Mouse (Mus musculus) ES-E14 (cell line): ENCODE measurements around the gene Ppil4. TPM values are rescaled to one million over a fixed set of nuclear protein-coding genes. Genes with fewer than 3 reads are reported as not detected.

Experiments
- DNase-seq: peaks from one replicate; pipeline ENCODE4 v3.0.0-alpha.2; 2013; ENCODE audit warnings: low read depth, low spot score
- H3K27ac ChIP-seq: 2 replicates; pipeline ENCODE4 v1.5.1; 2012; ENCODE audit warnings: low read depth, mild to moderate bottlenecking, low read length, moderate library complexity, mixed read lengths; ENCODE audit not compliant: poor library complexity, insufficient read depth, severe bottlenecking
- H3K36me3 ChIP-seq: 2 replicates; pipeline ENCODE4 v1.6.1; 2012; ENCODE audit warnings: mild to moderate bottlenecking, low read length, moderate library complexity, mixed read lengths; ENCODE audit not compliant: control insufficient read depth, poor library complexity, insufficient read depth, severe bottlenecking
- H3K4me1 ChIP-seq, 2 experiments: fragments of 150-350 bp in 1 of 2; sonication (generic) in 1 of 2; 2 replicates each; pipeline ENCODE4 v1.6.1; 2012; ENCODE audit warnings: low read length in 2 of 2, mild to moderate bottlenecking in 1 of 2, mixed read lengths in 1 of 2; ENCODE audit not compliant: control insufficient read depth in 2 of 2, insufficient read depth in 2 of 2, poor library complexity in 1 of 2
- H3K4me3 ChIP-seq, 2 experiments: fragments of 150-350 bp in 1 of 2; sonication (generic) in 1 of 2; 2 replicates each; pipeline ENCODE4 v1.5.1; 2012; ENCODE audit warnings: low read length in 2 of 2, low read depth in 1 of 2, mild to moderate bottlenecking in 1 of 2, mixed read lengths in 1 of 2; ENCODE audit not compliant: insufficient read depth in 1 of 2, poor library complexity in 1 of 2, severe bottlenecking in 1 of 2
- H3K9ac ChIP-seq: 2 replicates; pipeline ENCODE4 v1.6.1; 2012; ENCODE audit warnings: low read depth, mild to moderate bottlenecking, low read length, mixed read lengths; ENCODE audit not compliant: poor library complexity, insufficient read depth, severe bottlenecking
- H3K9me3 ChIP-seq: fragments of 150-350 bp; sonication (generic); 2 replicates; pipeline ENCODE4 v1.6.1; 2012; ENCODE audit warnings: low read depth, mild to moderate bottlenecking, low read length; ENCODE audit not compliant: control insufficient read depth, insufficient read depth
- CHD2 ChIP-seq: IDR thresholded peaks from 2 replicates; pipeline ENCODE4 v1.6.1; 2014; ENCODE audit warnings: mild to moderate bottlenecking, low read depth, low read length, inconsistent platforms
- HCFC1 ChIP-seq: IDR thresholded peaks from 2 replicates; pipeline ENCODE4 v1.6.1; 2012; ENCODE audit warnings: low read length, inconsistent platforms, borderline replicate concordance; ENCODE audit not compliant: insufficient read depth
- MAFK ChIP-seq: IDR thresholded peaks from 2 replicates; pipeline ENCODE4 v1.6.1; 2014; ENCODE audit warnings: mild to moderate bottlenecking, low read depth, low read length, inconsistent platforms; ENCODE audit not compliant: insufficient read depth
- ZC3H11A ChIP-seq: IDR thresholded peaks from 2 replicates; pipeline ENCODE4 v1.6.1; 2012; ENCODE audit warnings: low read depth, mild to moderate bottlenecking, inconsistent platforms, low read length, borderline replicate concordance
- ZNF384 ChIP-seq: IDR thresholded peaks from 2 replicates; pipeline ENCODE4 v1.6.1; 2012; ENCODE audit warnings: low read depth, low read length, inconsistent platforms
- in situ Hi-C, 2 experiments: fragments of 600-800 bp; cut with MboI; formaldehyde crosslinking; loops; one replicate each; pipeline ENCODE4 v1.15.1; 2025; ENCODE audit warnings: low sequenced_read_pairs in 2 of 2, inconsistent platforms in 1 of 2; ENCODE audit not compliant: unreplicated experiment in 2 of 2
- total RNA-seq: library from RNA; depleted of rRNA; stranded (reverse); fragments of 300-350 nt; gene quantifications from 2 replicates; pipeline ENCODE4 v1.2.3, GENCODE M21; 2012

Gene Ppil4
- total RNA-seq, 1 experiment: 38.6 TPM

DNA sequence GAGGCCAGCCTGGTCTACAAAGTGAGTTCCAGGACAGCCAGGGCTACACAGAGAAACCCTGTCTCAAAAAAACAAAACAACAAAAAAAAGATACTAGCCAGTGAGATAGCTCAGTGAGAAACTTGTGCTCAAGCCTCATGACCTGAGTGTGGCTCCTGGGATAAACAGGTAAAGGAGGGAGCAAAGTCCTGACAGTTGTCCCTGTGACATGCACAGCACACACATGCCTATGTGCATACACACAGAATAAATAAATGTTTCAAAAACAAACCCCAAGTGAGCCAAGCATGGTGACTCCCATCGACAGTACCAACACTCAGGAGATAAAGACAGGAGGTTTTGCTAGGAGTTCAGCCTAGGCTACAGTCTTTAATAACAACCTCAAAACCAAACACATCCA lies 19.9 kb upstream of the Ppil4 start:
- Histone ChIP-seq H3K4me3 (no peak overlapping the region), H3K27ac (no peak overlapping the region), H3K9me3 (no peaks in the 10 kb centered on the region), H3K9ac (no peak overlapping the region), H3K36me3 (peaks cover 9% of the 10 kb centered on the region; the same call in 1 of the 2 replicates), H3K4me1 (no peaks in the 10 kb centered on the region)
- in situ Hi-C loops: no loop called here
- no peak for DNase-seq
- TF ChIP-seq ZC3H11A: no peak

DNA sequence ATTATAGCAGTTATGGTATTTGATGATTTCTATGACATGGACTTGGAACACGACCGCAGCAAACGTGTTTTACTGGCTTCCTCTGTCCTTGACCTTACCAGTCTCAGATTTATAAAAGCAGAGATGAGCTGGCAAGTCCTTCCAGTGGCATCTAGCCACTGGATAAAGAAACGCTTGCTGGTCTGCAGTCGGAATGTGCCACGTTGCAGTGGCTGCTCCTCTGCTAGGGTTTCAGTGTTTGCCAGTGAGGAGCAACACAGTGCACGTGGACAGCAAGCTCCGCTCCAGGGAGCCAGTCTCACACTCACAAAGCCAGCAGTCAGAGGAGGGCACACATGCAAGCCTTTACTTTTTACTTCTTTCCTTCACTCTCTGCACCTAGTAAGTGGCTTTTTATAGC lies 17.3 kb upstream of the Ppil4 start:
- H3K9ac ChIP-seq: no peak overlapping the region
- no peak overlapping the region for H3K27ac ChIP-seq
- H3K9me3 ChIP-seq: no peaks in the 10 kb centered on the region
- DNase-seq: no peak
- H3K36me3 ChIP-seq: peaks cover 6% of the 10 kb centered on the region; the same call in 1 of the 2 replicates
- H3K4me3 ChIP-seq: no peak overlapping the region
- in situ Hi-C loops: no loop called here
- H3K4me1 ChIP-seq: no peaks in the 10 kb centered on the region; a peak in 1 of 4 replicates
- no peak for TF ChIP-seq ZNF384
- no peak for TF ChIP-seq ZC3H11A
- no peak for TF ChIP-seq HCFC1
- no peak for TF ChIP-seq CHD2
- TF ChIP-seq MAFK: no peak

DNA sequence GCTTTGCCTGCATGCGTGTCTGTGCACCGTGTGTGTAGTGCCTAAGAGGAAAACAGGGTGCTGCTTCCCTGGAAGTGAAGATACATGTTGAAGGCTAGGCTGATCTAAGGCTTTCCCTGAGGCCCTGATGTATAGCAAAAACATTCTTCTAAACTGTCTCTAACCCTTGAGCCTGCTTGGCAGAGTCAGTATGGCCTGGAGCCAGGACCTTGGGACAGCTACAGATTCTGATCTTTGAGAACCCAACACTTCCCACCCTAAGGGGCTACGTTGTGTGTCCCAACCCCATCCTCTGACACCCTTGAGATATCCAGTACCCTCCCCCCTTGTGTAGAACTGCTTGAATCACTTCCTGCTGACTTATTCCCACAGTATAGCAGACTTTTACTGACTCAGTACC lies 14.3 kb upstream of the Ppil4 start:
- H3K4me1 ChIP-seq: no peaks in the 10 kb centered on the region; a peak in 1 of 4 replicates
- TF ChIP-seq MAFK: no peak
- no peak for TF ChIP-seq ZNF384
- TF ChIP-seq ZC3H11A: no peak
- TF ChIP-seq CHD2: no peak
- in situ Hi-C loops: no loop called here
- H3K27ac ChIP-seq: no peak overlapping the region
- H3K9me3 ChIP-seq: no peaks in the 10 kb centered on the region
- peaks cover 4% of the 10 kb centered on the region; the same call in 1 of the 2 replicates for H3K36me3 ChIP-seq
- H3K9ac ChIP-seq: no peak overlapping the region
- DNase-seq: no peak
- no peak overlapping the region for H3K4me3 ChIP-seq

DNA sequence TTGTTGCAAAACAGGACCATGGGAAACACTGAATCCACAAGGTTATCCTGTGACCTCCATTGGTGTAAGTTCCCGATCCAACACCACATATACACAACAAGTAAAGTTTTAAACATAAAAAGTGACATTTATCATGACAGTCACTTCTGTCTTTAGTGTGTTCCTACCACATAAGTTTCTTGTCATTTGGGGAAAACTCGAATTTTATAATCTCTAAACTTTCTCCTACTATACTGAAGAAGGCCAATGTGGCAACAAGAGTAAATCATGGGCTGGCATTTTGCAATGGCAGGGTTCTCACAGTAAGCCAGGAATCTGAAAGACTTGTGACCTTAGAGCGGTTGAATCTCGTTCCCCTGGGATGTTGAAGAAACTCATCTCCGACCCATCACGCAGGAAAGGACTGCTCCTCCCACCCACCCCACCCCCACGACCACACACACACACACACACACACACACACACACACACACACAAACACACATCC lies 12.9 kb upstream of the Ppil4 start:
- in situ Hi-C loops: no loop called here
- Histone ChIP-seq H3K9ac (peak overlapping the region; percentile 95; the same call in 1 of the 2 replicates), H3K9me3 (no peaks in the 10 kb centered on the region), H3K4me1 (no peaks in the 10 kb centered on the region; a peak in 1 of 4 replicates), H3K27ac (no peak overlapping the region), H3K36me3 (0 out of 2 replicates have a peak, but pooled peaks cover 2% of the 10 kb centered on the region), H3K4me3 (peak overlapping the region; percentile 94 to 100)
- no peak for DNase-seq
- no peak for TF ChIP-seq ZC3H11A
- TF ChIP-seq CHD2: no peak
- TF ChIP-seq MAFK: no peak
- TF ChIP-seq ZNF384: no peak
- TF ChIP-seq HCFC1: no peak
